Mouse (Mus musculus) midbrain, embryonic 12.5 days (tissue): ENCODE results near the gene Itpr2. TPM values are rescaled to one million over a fixed set of nuclear protein-coding genes. Genes with fewer than 3 reads are reported as not detected.
A peak's percentile ranks its signal among the peaks of the same experiment; 100 is the strongest.

Experiments used
- ATAC-seq: fragments of 200-750 bp; cut with Nextera tagmentation; 2 replicates; pipeline ENCODE4 v1.8.0; 2017; ENCODE audit warnings: low read depth, moderate TSS enrichment, moderate library complexity; ENCODE audit not compliant: low FRiP score
- H3K27ac ChIP-seq: fragments of 300-500 bp; sonication (generic); replicated peaks from 2 replicates; pipeline ENCODE4 v1.5.1; 2016; ENCODE audit warnings: mild to moderate bottlenecking
- H3K27me3 ChIP-seq: fragments of 300-500 bp; sonication (generic); 2 replicates; pipeline ENCODE4 v1.6.1; 2016; ENCODE audit warnings: mild to moderate bottlenecking
- H3K36me3 ChIP-seq: fragments of 300-500 bp; sonication (generic); 2 replicates; pipeline ENCODE4 v1.6.1; 2016
- H3K4me1 ChIP-seq: fragments of 300-500 bp; sonication (generic); 2 replicates; pipeline ENCODE4 v1.6.1; 2016
- H3K4me2 ChIP-seq: fragments of 300-500 bp; sonication (generic); replicated peaks from 2 replicates; pipeline ENCODE4 v1.6.1; 2016; ENCODE audit warnings: mild to moderate bottlenecking, moderate library complexity
- H3K4me3 ChIP-seq: fragments of 300-500 bp; sonication (generic); 2 replicates; pipeline ENCODE4 v1.5.1; 2016; ENCODE audit warnings: mild to moderate bottlenecking
- H3K9ac ChIP-seq: fragments of 300-500 bp; sonication (generic); replicated peaks from 2 replicates; pipeline ENCODE4 v1.6.1; 2016; ENCODE audit warnings: mild to moderate bottlenecking, moderate library complexity
- H3K9me3 ChIP-seq: fragments of 300-500 bp; sonication (generic); 2 replicates; pipeline ENCODE4 v1.6.1; 2016; ENCODE audit warnings: mild to moderate bottlenecking
- WGBS: fragments of 180-500 bp; shearing (Covaris S2); methylation state at CpG from one replicate; pipeline ENCODE4 v1.1.7; 2016; 5-methylcytosine and 5-hydroxymethylcytosine counted together
- polyA plus RNA-seq: library from polyadenylated mRNA; unstranded; fragments of >200 nt; fragmentation: Nextera tagmentation; extraction: Ambion mirVana; gene quantifications from 2 replicates; pipeline ENCODE4 v1.2.1, GENCODE M21; 2016

Itpr2 gene
- polyA plus RNA-seq, 1 experiment from 2014 or later = 5.1 TPM

- no peak overlapping the region for H3K4me2 ChIP-seq
- H3K4me3 ChIP-seq = no peak overlapping the region
- H3K9ac ChIP-seq = no peak overlapping the region
- 0 out of 2 replicates have a peak, but pooled peaks cover 2% of the 10 kb centered on the region for H3K4me1 ChIP-seq
- H3K9me3 ChIP-seq = no peaks in the 10 kb centered on the region
- no peak overlapping the region for H3K27ac ChIP-seq
- 88% methylated on average over 11 of the region's 11 CpGs for WGBS
- H3K36me3 ChIP-seq = no peaks in the 10 kb centered on the region
- no peak for ATAC-seq
- no peaks in the 10 kb centered on the region for H3K27me3 ChIP-seq
Measured at GRCm38 (mm10) chr6:146284921-146285565, 217.0 kb downstream of the Itpr2 start.

- ATAC-seq = no peak
- H3K4me2 ChIP-seq = no peak overlapping the region
Measured at GRCm38 (mm10) chr6:146283981-146284380, 218.0 kb downstream of the Itpr2 start.

GRCm38 (mm10) chr6:146282061-146282659, 219.9 kb downstream of the Itpr2 start:
- H3K27ac ChIP-seq = no peak overlapping the region
- H3K4me3 ChIP-seq = no peak overlapping the region
- H3K27me3 ChIP-seq = no peaks in the 10 kb centered on the region
- H3K4me1 ChIP-seq = 0 out of 2 replicates have a peak, but pooled peaks cover 2% of the 10 kb centered on the region
- H3K9ac ChIP-seq = no peak overlapping the region
- ATAC-seq = no peak
- 80% methylated on average over 7 of the region's 7 CpGs for WGBS
- no peak overlapping the region for H3K4me2 ChIP-seq
- H3K9me3 ChIP-seq = no peaks in the 10 kb centered on the region
- H3K36me3 ChIP-seq = no peaks in the 10 kb centered on the region

More at GRCm38 (mm10) chr6:146283981-146284380, 218.0 kb downstream of the Itpr2 start:
- Histone ChIP-seq H3K9ac (no peak overlapping the region), H3K27ac (no peak overlapping the region), H3K4me3 (no peak overlapping the region), H3K36me3 (no peaks in the 10 kb centered on the region), H3K4me1 (0 out of 2 replicates have a peak, but pooled peaks cover 2% of the 10 kb centered on the region), H3K27me3 (no peaks in the 10 kb centered on the region), H3K9me3 (no peaks in the 10 kb centered on the region)
- WGBS = 78% methylated on average over 7 of the region's 7 CpGs

- no peak overlapping the region for H3K4me3 ChIP-seq
- H3K9ac ChIP-seq = no peak overlapping the region
- H3K27ac ChIP-seq = no peak overlapping the region
- no peak overlapping the region for H3K4me2 ChIP-seq
- H3K4me1 ChIP-seq = 0 out of 2 replicates have a peak, but pooled peaks cover 2% of the 10 kb centered on the region
- ATAC-seq = no peak
- 93% methylated on average over 24 of the region's 24 CpGs for WGBS
- H3K9me3 ChIP-seq = no peaks in the 10 kb centered on the region
- H3K36me3 ChIP-seq = no peaks in the 10 kb centered on the region
- no peaks in the 10 kb centered on the region for H3K27me3 ChIP-seq
Measured at GRCm38 (mm10) chr6:146281176-146281899, 220.7 kb downstream of the Itpr2 start.

DNA sequence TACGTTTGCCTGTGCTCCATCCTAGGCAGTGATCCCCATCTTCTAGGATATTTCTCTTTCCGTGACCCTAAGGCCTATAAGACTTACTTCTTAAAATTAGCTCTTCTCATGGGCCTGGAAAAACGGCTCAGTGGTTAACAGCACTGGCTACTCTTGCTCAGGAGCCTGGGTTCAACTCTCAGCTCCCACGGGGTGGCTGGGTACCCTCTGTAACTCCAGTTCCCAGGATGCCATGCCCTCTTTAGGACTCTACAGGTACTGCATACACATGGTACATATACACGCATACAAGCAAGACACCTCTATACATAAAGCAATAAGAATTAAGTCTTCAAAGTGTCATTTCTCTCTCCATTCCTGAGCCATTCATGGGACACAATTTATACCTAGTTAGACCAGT, 228.8 kb downstream of the Itpr2 start:
- no peak overlapping the region for H3K4me3 ChIP-seq
- no peaks in the 10 kb centered on the region for H3K36me3 ChIP-seq
- 92% methylated on average over 5 of the region's 5 CpGs for WGBS
- no peak overlapping the region for H3K4me2 ChIP-seq
- no peak for ATAC-seq
- no peaks in the 10 kb centered on the region for H3K9me3 ChIP-seq
- H3K9ac ChIP-seq = no peak overlapping the region
- no peaks in the 10 kb centered on the region for H3K27me3 ChIP-seq
- no peaks in the 10 kb centered on the region for H3K4me1 ChIP-seq
- no peak overlapping the region for H3K27ac ChIP-seq

DNA sequence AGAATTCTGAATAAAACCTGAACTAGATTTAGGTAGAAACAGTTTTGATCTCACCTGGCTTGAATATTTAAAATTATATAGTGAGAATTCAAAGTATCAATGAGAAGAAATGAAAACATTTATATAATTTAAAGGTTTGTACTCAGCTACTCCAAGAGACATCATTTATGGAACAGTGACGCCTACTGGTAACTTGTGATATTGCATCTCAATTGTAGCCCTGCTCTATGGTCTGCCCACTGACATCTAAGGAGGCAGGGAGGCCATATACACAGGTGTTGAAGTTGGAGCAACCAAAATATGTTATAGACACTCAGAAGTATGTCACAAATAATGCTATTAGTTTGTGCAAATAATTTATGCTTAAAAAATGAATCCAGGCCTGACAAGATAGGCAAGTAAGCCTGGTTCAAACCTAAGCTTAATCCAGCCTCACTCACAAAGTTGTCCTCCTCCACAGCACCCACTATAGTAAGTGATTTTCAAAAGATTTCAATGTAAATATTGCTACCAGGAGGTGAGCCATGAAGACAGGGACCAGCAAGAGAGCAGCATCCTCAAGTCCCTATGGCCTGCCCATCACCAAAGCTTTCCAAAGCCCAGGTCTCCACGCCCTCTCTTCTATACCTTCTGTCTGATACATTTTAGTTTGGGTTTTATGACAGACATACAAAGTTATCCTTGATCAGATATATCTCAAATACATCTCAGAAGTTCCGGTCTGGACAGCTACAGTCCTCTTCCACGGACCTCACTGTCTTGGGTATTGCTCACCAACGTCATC, 229.6 kb downstream of the Itpr2 start:
- 76% methylated on average over 5 of the region's 5 CpGs for WGBS
- Histone ChIP-seq H3K9me3 (no peaks in the 10 kb centered on the region), H3K4me1 (no peaks in the 10 kb centered on the region), H3K4me2 (no peak overlapping the region), H3K36me3 (no peaks in the 10 kb centered on the region), H3K27me3 (no peaks in the 10 kb centered on the region), H3K9ac (no peak overlapping the region), H3K27ac (no peak overlapping the region), H3K4me3 (no peak overlapping the region)
- ATAC-seq = 0 out of 2 replicates have a peak, but pooled peaks have one; percentile 56

- H3K9ac ChIP-seq = no peak overlapping the region
- no peak overlapping the region for H3K4me3 ChIP-seq
- H3K36me3 ChIP-seq = no peaks in the 10 kb centered on the region
- 68% methylated on average over 12 of the region's 12 CpGs for WGBS
- no peak overlapping the region for H3K27ac ChIP-seq
- no peaks in the 10 kb centered on the region for H3K27me3 ChIP-seq
- H3K4me2 ChIP-seq = no peak overlapping the region
- H3K9me3 ChIP-seq = no peaks in the 10 kb centered on the region
- peak; percentile 71 for ATAC-seq
- H3K4me1 ChIP-seq = no peaks in the 10 kb centered on the region
Measured at GRCm38 (mm10) chr6:146270776-146271533, 231.1 kb downstream of the Itpr2 start.

DNA sequence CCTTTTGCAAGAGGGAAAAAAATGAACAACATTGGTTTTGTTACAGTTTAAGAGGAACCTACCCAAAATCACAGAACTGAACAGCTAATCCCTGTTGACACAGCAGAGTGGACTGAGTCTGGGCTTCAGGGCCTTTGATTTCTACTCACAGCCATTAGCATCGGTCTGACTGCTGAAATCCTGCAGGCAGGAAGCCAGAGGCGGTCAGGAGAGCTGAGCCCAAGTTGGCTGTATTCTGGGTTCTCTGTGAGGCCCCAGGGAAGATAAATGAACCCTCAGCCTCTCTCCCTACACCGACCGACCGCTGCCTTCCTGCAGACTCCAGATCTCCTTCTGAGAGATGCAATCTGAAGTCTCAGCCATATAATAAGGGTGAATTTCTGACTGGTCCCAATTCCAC, 231.9 kb downstream of the Itpr2 start:
- H3K4me1 ChIP-seq = no peaks in the 10 kb centered on the region
- H3K27ac ChIP-seq = no peak overlapping the region
- WGBS = 49% methylated on average over 5 of the region's 5 CpGs
- no peak overlapping the region for H3K9ac ChIP-seq
- H3K36me3 ChIP-seq = no peaks in the 10 kb centered on the region
- H3K4me2 ChIP-seq = no peak overlapping the region
- no peak for ATAC-seq
- no peak overlapping the region for H3K4me3 ChIP-seq
- no peaks in the 10 kb centered on the region for H3K27me3 ChIP-seq
- H3K9me3 ChIP-seq = no peaks in the 10 kb centered on the region

GRCm38 (mm10) chr6:146269291-146269690, 232.7 kb downstream of the Itpr2 start:
- Histone ChIP-seq H3K27me3 (no peaks in the 10 kb centered on the region), H3K4me2 (no peak overlapping the region), H3K27ac (no peak overlapping the region), H3K9ac (no peak overlapping the region), H3K4me1 (no peaks in the 10 kb centered on the region), H3K4me3 (no peak overlapping the region), H3K36me3 (no peaks in the 10 kb centered on the region), H3K9me3 (no peaks in the 10 kb centered on the region)
- WGBS = 94% methylated on average over 5 of the region's 5 CpGs
- ATAC-seq = no peak

DNA sequence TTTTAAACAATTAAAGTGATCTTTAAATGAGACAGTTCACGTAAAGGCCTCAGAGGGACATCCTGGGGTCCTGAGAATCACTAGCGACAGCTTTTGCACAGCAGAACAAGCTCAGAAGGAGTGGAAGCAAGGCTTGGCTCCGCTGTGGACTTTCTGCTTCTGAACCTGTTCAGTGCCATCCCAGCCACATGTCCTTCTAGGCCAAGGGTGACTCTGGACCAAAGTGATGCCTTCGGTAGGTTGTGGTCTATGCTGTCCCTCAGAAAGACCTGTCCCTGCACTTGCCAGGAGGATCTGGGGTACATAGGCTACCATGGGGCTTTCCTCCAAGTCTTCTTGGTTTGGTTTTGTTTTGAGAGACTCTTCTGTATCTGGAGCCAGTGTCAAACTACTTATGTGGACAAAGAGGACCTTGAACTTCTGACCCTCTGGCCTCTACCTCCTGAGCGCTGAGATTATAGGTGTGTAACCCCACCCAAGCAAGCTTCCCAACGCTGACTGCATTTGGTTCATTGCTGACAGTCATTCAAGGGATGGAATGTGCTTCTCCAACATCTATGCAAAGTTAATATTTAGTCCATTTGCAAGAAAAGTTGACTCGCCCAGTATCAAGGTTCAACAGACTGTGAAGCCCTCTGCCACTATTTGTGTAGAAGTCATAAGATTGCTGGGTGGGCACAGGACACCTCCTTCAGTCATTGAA, 241.2 kb downstream of the Itpr2 start:
- H3K4me1 ChIP-seq = no peaks in the 10 kb centered on the region
- WGBS = 89% methylated on average over 7 of the region's 7 CpGs
- 0 out of 2 replicates have a peak, but pooled peaks cover 5% of the 10 kb centered on the region for H3K9me3 ChIP-seq
- H3K27me3 ChIP-seq = no peaks in the 10 kb centered on the region
- H3K9ac ChIP-seq = no peak overlapping the region
- H3K36me3 ChIP-seq = no peaks in the 10 kb centered on the region
- H3K4me3 ChIP-seq = no peak overlapping the region
- ATAC-seq = no peak
- no peak overlapping the region for H3K27ac ChIP-seq
- no peak overlapping the region for H3K4me2 ChIP-seq

GRCm38 (mm10) chr6:146258751-146259150, 243.3 kb downstream of the Itpr2 start:
- H3K36me3 ChIP-seq = no peaks in the 10 kb centered on the region
- ATAC-seq = no peak
- H3K27ac ChIP-seq = no peak overlapping the region
- 88% methylated on average over 5 of the region's 5 CpGs for WGBS
- no peaks in the 10 kb centered on the region for H3K27me3 ChIP-seq
- H3K4me3 ChIP-seq = no peak overlapping the region
- H3K9me3 ChIP-seq = 0 out of 2 replicates have a peak, but pooled peaks cover 5% of the 10 kb centered on the region
- H3K4me1 ChIP-seq = no peaks in the 10 kb centered on the region
- no peak overlapping the region for H3K9ac ChIP-seq
- no peak overlapping the region for H3K4me2 ChIP-seq
